Mouse (Mus musculus): ENCODE results near the gene Gm14085. TPM values are rescaled to one million over a fixed set of nuclear protein-coding genes. Genes with fewer than 3 reads are reported as not detected.
"Not testable (repeated sequence)": the region's sequence is repeated elsewhere in the genome, so short reads cannot be mapped to it uniquely, and the experiment has no call there.

The Gm14085 gene
- 2.2 and 3.1 TPM in 2 replicates for polyA plus RNA-seq (2012; rRNA removed)

- Histone ChIP-seq H3K4me1 (ENCODE audit: control insufficient read depth, insufficient read depth, insufficient read length) (no peaks in the 10 kb centered on the region; the same call in 1 of the 2 replicates), H3K27me3 (ENCODE audit: control insufficient read depth, insufficient read depth, low read length) (no peaks in the 10 kb centered on the region), H3K4me3 (ENCODE audit: extremely low read depth, insufficient read depth, insufficient read length) (no peak within 1 kb of the TSS), H3K27ac (ENCODE audit: insufficient read depth, low read length) (no peak within 1 kb of the TSS), H3K36me3 (ENCODE audit: control insufficient read depth, insufficient read depth, low read length) (no peaks in the 10 kb centered on the region)
- no peak for DNase-seq (ENCODE audit: low read depth in 1 of 2, low spot score in 2 of 2)
- no peak for TF ChIP-seq CTCF (IDR thresholded peaks at IDR 0.05; ENCODE audit: extremely low read depth, insufficient read depth, insufficient read length, insufficient replicate concordance)
- TF ChIP-seq POLR2A (IDR thresholded peaks at IDR 0.05; ENCODE audit: low read depth, low read length): no peak
- 90% methylated on average over 1 of the region's 1 CpGs for WGBS
These were observed at the start of gene Gm14085 for GRCm38 (mm10) chr2:122484641-122485040. Gene Gm14085, plus strand, starts transcription at chr2:122484941.

DNA sequence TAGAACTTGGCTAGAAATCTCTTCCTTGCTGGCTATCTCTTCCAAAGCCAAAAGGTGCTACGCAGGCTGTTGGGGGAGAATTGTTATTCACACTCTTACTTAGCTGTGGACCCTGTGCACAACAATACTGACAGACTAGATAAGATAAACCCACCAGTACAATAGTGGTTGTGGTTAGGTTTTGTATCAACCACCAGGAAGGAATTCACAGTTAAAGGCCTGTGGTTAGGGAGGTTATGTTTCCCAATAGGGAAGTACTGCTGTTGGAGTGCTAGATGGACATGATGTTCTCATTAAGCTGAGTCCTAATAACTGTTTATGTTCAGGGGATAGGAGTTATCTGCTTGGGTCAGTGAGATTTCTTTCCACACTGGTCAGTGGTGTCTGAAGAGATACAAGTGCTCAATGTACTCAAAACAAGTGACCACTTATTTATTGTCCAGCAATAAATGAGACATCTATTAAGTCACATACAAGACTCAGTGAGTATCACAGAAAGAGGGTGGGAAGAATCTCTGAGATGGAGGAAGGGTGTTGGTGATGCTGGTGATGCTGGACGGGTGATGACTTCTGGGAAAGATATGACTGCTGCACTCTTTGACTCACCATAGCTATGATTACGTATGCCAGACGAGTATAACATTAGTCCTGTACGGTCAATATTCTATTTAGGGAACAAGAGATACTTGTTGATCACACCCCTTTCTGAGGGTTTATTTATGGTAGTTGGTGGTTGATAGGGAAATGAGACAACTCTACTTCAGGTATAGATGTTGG, 45.8 kb upstream of the Gm14085 start:
- H3K36me3 ChIP-seq (ENCODE audit: control insufficient read depth, insufficient read depth, low read length); H3K27ac ChIP-seq (ENCODE audit: insufficient read depth, low read length); H3K4me3 ChIP-seq (ENCODE audit: extremely low read depth, insufficient read depth, insufficient read length); H3K27me3 ChIP-seq (ENCODE audit: control insufficient read depth, insufficient read depth, low read length); H3K4me1 ChIP-seq (ENCODE audit: control insufficient read depth, insufficient read depth, insufficient read length); DNase-seq (ENCODE audit: low read depth in 1 of 2, low spot score in 2 of 2): not testable (repeated sequence)
- WGBS: 72% methylated on average over 5 of the region's 5 CpGs

DNA sequence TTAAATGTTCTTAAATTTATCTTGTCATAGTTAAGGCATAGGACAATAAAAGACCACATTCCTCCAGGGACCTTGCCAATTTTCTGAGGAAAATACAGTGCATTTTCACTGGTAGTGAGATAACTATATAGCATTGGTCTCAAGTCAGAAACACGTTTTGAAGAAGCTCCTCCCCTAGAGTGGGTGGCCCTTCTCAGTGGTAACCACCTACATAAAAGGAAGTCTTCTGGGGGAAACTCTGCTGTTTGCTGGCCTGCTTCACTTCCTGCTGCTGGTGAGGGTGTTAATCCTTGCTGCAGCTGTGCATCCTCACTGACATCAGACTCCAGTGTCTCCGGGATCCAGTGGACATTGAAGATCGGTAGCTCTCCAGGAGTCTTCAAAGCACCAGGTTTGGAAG, 44.2 kb upstream of the Gm14085 start:
- not testable (repeated sequence) for H3K27ac ChIP-seq (ENCODE audit: insufficient read depth, low read length); H3K4me3 ChIP-seq (ENCODE audit: extremely low read depth, insufficient read depth, insufficient read length); H3K27me3 ChIP-seq (ENCODE audit: control insufficient read depth, insufficient read depth, low read length); H3K36me3 ChIP-seq (ENCODE audit: control insufficient read depth, insufficient read depth, low read length); H3K4me1 ChIP-seq (ENCODE audit: control insufficient read depth, insufficient read depth, insufficient read length)
- peak in 1 of 2 experiments; percentile 52 for DNase-seq (ENCODE audit: low read depth in 1 of 2, low spot score in 2 of 2)
- 0% methylated on average over 1 of the region's 3 CpGs for WGBS

DNA sequence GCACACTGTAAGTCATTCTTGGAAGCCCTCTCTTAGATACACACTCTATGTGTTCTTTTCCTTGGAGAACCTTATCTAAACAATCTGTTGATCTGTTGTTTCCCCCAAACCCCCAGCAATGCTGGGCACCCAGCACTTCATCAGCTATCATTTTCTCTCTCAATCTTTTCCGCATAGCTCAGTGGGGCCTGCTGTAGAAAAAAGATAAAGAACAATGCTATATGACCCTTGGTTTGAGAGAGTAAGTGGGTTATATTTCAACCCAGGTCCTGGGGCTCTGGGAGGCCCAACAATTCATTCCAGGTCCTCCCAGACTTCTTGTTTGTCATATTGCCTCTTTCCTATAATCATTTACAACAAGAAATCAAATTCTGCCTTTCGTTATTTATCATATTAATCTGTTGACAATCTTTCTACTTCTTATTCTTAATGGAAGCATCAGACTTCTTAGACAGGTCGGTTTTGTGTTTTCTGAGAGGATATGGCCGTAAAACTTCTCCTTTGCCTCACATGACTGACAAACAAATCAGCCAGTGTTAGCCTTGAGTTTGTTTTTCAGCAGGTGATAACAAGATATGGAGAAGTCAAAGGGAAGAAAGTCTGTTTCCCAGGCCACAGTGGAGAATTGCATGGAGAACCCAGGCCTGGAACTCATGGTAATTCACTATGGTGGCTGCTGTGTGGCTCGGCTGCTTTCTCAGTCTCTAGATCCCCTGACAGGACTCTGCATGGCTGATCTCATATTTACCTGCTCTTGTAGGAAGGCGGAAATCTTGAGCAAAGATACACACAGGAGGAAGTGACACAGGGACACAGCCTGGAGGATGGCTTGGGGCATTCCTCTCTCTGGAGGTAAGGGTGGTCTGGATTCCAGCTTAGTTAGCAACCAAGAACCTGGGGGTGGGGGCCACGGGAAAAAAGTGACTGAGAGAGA, 43.5 kb upstream of the Gm14085 start:
- 62% methylated on average over 7 of the region's 7 CpGs for WGBS
- Histone ChIP-seq H3K27me3 (ENCODE audit: control insufficient read depth, insufficient read depth, low read length) (no peaks in the 10 kb centered on the region), H3K36me3 (ENCODE audit: control insufficient read depth, insufficient read depth, low read length) (peaks cover 2% of the 10 kb centered on the region; the same call in 1 of the 2 replicates), H3K4me1 (ENCODE audit: control insufficient read depth, insufficient read depth, insufficient read length) (no peaks in the 10 kb centered on the region), H3K4me3 (ENCODE audit: extremely low read depth, insufficient read depth, insufficient read length) (peak overlapping the region; percentile 49), H3K27ac (ENCODE audit: insufficient read depth, low read length) (peak overlapping the region; percentile 56)
- TF ChIP-seq POLR2A (IDR thresholded peaks at IDR 0.05; ENCODE audit: low read depth, low read length): no peak
- no peak for TF ChIP-seq CTCF (IDR thresholded peaks at IDR 0.05; ENCODE audit: extremely low read depth, insufficient read depth, insufficient read length, insufficient replicate concordance)
- DNase-seq (ENCODE audit: low read depth in 1 of 2, low spot score in 2 of 2): no peak

GRCm38 (mm10) chr2:122450351-122450750, 34.4 kb upstream of the Gm14085 start:
- no peak overlapping the region for H3K27ac ChIP-seq (ENCODE audit: insufficient read depth, low read length)
- DNase-seq (ENCODE audit: low read depth in 1 of 2, low spot score in 2 of 2): no peak
- no peak overlapping the region for H3K4me3 ChIP-seq (ENCODE audit: extremely low read depth, insufficient read depth, insufficient read length)
- no peaks in the 10 kb centered on the region for H3K4me1 ChIP-seq (ENCODE audit: control insufficient read depth, insufficient read depth, insufficient read length)
- H3K36me3 ChIP-seq (ENCODE audit: control insufficient read depth, insufficient read depth, low read length): peaks cover 32% of the 10 kb centered on the region
- no peaks in the 10 kb centered on the region for H3K27me3 ChIP-seq (ENCODE audit: control insufficient read depth, insufficient read depth, low read length)
- WGBS: 86% methylated on average over 4 of the region's 4 CpGs
- TF ChIP-seq POLR2A (IDR thresholded peaks at IDR 0.05; ENCODE audit: low read depth, low read length) (no peak), CTCF (IDR thresholded peaks at IDR 0.05; ENCODE audit: extremely low read depth, insufficient read depth, insufficient read length, insufficient replicate concordance) (no peak)

GRCm38 (mm10) chr2:122452426-122452825, 32.3 kb upstream of the Gm14085 start:
- TF ChIP-seq CTCF (IDR thresholded peaks at IDR 0.05; ENCODE audit: extremely low read depth, insufficient read depth, insufficient read length, insufficient replicate concordance) (no peak), POLR2A (IDR thresholded peaks at IDR 0.05; ENCODE audit: low read depth, low read length) (no peak)
- H3K36me3 ChIP-seq (ENCODE audit: control insufficient read depth, insufficient read depth, low read length): peaks cover 37% of the 10 kb centered on the region
- WGBS: 53% methylated on average over 2 of the region's 2 CpGs
- DNase-seq (ENCODE audit: low read depth in 1 of 2, low spot score in 2 of 2): no peak
- H3K4me1 ChIP-seq (ENCODE audit: control insufficient read depth, insufficient read depth, insufficient read length): no peaks in the 10 kb centered on the region
- H3K27ac ChIP-seq (ENCODE audit: insufficient read depth, low read length): no peak overlapping the region
- no peak overlapping the region for H3K4me3 ChIP-seq (ENCODE audit: extremely low read depth, insufficient read depth, insufficient read length)
- H3K27me3 ChIP-seq (ENCODE audit: control insufficient read depth, insufficient read depth, low read length): no peaks in the 10 kb centered on the region
